Mouse (Mus musculus): ENCODE data around the gene Sh3bp2.

DNA sequence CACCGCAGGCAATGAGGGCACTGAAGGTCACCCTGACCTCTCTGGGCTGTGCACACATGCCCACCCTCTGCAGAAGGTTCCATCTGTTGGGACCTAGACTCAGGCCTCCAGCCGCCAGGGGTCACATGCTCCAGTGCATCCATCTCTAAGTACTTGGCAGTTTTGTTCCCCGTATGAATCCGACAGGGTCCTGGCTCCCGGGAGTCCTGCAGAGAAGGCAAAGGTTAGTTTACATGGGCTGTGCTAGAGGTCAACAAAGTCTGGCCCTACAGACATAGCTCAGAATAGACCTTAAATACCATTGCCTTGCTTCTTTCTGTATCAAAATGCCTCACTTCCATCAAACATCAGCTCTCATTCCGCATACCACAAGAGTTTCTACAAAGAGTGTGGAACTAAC, 28.9 kb upstream of the Sh3bp2 start:
- TF ChIP-seq CTCF (IDR thresholded peaks at IDR 0.05; ENCODE audit: low read depth), result no peak
- no peak for TF ChIP-seq EP300 (IDR thresholded peaks at IDR 0.05; ENCODE audit: low read depth)
